Mouse (Mus musculus) megakaryocyte, embryonic 14.5 days (primary cell): ENCODE measurements around the gene Tmem150b. TPM values are rescaled to one million over a fixed set of nuclear protein-coding genes. Genes with fewer than 3 reads are reported as not detected.

Experiments
- H3K27me3 ChIP-seq: replicated peaks from 2 replicates; pipeline ENCODE3; 2012; ENCODE audit warnings: inconsistent platforms
- H3K36me3 ChIP-seq: replicated peaks from 2 replicates; pipeline ENCODE3; 2012; ENCODE audit warnings: low read length, inconsistent platforms, mixed read lengths
- H3K4me1 ChIP-seq: 2 replicates; pipeline ENCODE4 v1.6.1; 2012; ENCODE audit warnings: inconsistent platforms
- H3K4me3 ChIP-seq: replicated peaks from 2 replicates; pipeline ENCODE3; 2012; ENCODE audit warnings: moderate library complexity, mild to moderate bottlenecking, inconsistent platforms
- H3K9me3 ChIP-seq: 2 replicates; pipeline ENCODE4 v1.6.1; 2012; ENCODE audit warnings: inconsistent platforms
- FLI1 ChIP-seq: IDR thresholded peaks from 2 replicates; pipeline ENCODE4 v1.6.1; 2012; ENCODE audit warnings: low read length, inconsistent platforms, mixed read lengths
- GATA1 ChIP-seq: IDR thresholded peaks from 3 replicates; pipeline ENCODE4 v1.6.1; 2012; ENCODE audit warnings: mixed read lengths, low read length, inconsistent platforms, borderline replicate concordance
- polyA plus RNA-seq: library from polyadenylated mRNA; stranded (reverse); fragments of >175 nt; gene quantifications from 2 replicates; pipeline ENCODE4 v1.2.3, GENCODE M21; 2012; ENCODE audit warnings: low replicate concordance; ENCODE audit not compliant: insufficient read depth

Gene Tmem150b
- polyA plus RNA-seq, 1 experiment, result 0.43 TPM

- Histone ChIP-seq H3K36me3 (peaks cover 96% of the 10 kb centered on the region), H3K27me3 (no peaks in the 10 kb centered on the region), H3K9me3 (no peaks in the 10 kb centered on the region), H3K4me1 (peaks cover 93% of the 10 kb centered on the region), H3K4me3 (peak overlapping the region; percentile 64)
- TF ChIP-seq FLI1 (no peak), GATA1 (no peak)
Measured at GRCm38 (mm10) chr7:4746326-4746980, 21.4 kb upstream of the Tmem150b start.

GRCm38 (mm10) chr7:4744886-4745285, 19.8 kb upstream of the Tmem150b start:
- Histone ChIP-seq H3K27me3 (no peaks in the 10 kb centered on the region), H3K4me3 (no peak overlapping the region), H3K36me3 (peaks cover 86% of the 10 kb centered on the region), H3K4me1 (peaks cover 87% of the 10 kb centered on the region), H3K9me3 (no peaks in the 10 kb centered on the region)
- TF ChIP-seq GATA1, result no peak

GRCm38 (mm10) chr7:4743354-4743753, 18.3 kb upstream of the Tmem150b start:
- H3K4me3 ChIP-seq, result peak overlapping the region; percentile 59
- TF ChIP-seq FLI1 (no peak), GATA1 (no peak)
- H3K9me3 ChIP-seq, result no peaks in the 10 kb centered on the region
- H3K27me3 ChIP-seq, result no peaks in the 10 kb centered on the region
- H3K36me3 ChIP-seq, result peaks cover 72% of the 10 kb centered on the region
- H3K4me1 ChIP-seq, result peaks cover 83% of the 10 kb centered on the region

GRCm38 (mm10) chr7:4742482-4742819, 17.4 kb upstream of the Tmem150b start:
- Histone ChIP-seq H3K36me3 (peaks cover 63% of the 10 kb centered on the region), H3K4me1 (peaks cover 74% of the 10 kb centered on the region), H3K9me3 (no peaks in the 10 kb centered on the region), H3K27me3 (no peaks in the 10 kb centered on the region), H3K4me3 (peak overlapping the region; percentile 59)
- TF ChIP-seq GATA1 (no peak), FLI1 (no peak)

- no peaks in the 10 kb centered on the region for H3K9me3 ChIP-seq
- no peak for TF ChIP-seq FLI1
- no peak for TF ChIP-seq GATA1
- peaks cover 58% of the 10 kb centered on the region for H3K36me3 ChIP-seq
- H3K4me3 ChIP-seq, result peak overlapping the region; percentile 94
- no peaks in the 10 kb centered on the region for H3K27me3 ChIP-seq
- H3K4me1 ChIP-seq, result peaks cover 68% of the 10 kb centered on the region
Measured at GRCm38 (mm10) chr7:4741672-4742481, 16.8 kb upstream of the Tmem150b start.

- TF ChIP-seq GATA1 (no peak), FLI1 (no peak)
- no peaks in the 10 kb centered on the region for H3K9me3 ChIP-seq
- peaks cover 61% of the 10 kb centered on the region for H3K4me1 ChIP-seq
- H3K4me3 ChIP-seq, result peak overlapping the region; percentile 94
- H3K36me3 ChIP-seq, result peaks cover 50% of the 10 kb centered on the region
- H3K27me3 ChIP-seq, result no peaks in the 10 kb centered on the region
Measured at GRCm38 (mm10) chr7:4741151-4741550, 16.1 kb upstream of the Tmem150b start.

- no peak for TF ChIP-seq GATA1
- no peak for TF ChIP-seq FLI1
- H3K4me1 ChIP-seq, result peaks cover 53% of the 10 kb centered on the region
Measured at GRCm38 (mm10) chr7:4740309-4740727, 15.3 kb upstream of the Tmem150b start.

GRCm38 (mm10) chr7:4739544-4740275, 14.7 kb upstream of the Tmem150b start, which contains the start of gene Kmt5c:
TSS of gene Kmt5c (plus strand) at chr7:4740115.
- TF ChIP-seq GATA1 (no peak), FLI1 (no peak)
- Histone ChIP-seq H3K4me3 (peak within 1 kb of the TSS; percentile 94), H3K27me3 (no peaks in the 10 kb centered on the region), H3K9me3 (no peaks in the 10 kb centered on the region), H3K4me1 (peaks cover 48% of the 10 kb centered on the region), H3K36me3 (peaks cover 36% of the 10 kb centered on the region)

More at GRCm38 (mm10) chr7:4740309-4740727, 15.3 kb upstream of the Tmem150b start:
- Histone ChIP-seq H3K4me3 (peak overlapping the region; percentile 94), H3K36me3 (peaks cover 42% of the 10 kb centered on the region), H3K27me3 (no peaks in the 10 kb centered on the region), H3K9me3 (no peaks in the 10 kb centered on the region)

- no peaks in the 10 kb centered on the region for H3K9me3 ChIP-seq
- peak overlapping the region; percentile 94 for H3K4me3 ChIP-seq
- H3K4me1 ChIP-seq, result peaks cover 42% of the 10 kb centered on the region
- TF ChIP-seq GATA1, result no peak
- no peaks in the 10 kb centered on the region for H3K27me3 ChIP-seq
- H3K36me3 ChIP-seq, result peaks cover 30% of the 10 kb centered on the region
Measured at GRCm38 (mm10) chr7:4739041-4739543, 14.0 kb upstream of the Tmem150b start.

GRCm38 (mm10) chr7:4732968-4733392, 7.9 kb upstream of the Tmem150b start:
- Histone ChIP-seq H3K4me3 (no peak overlapping the region), H3K36me3 (no peaks in the 10 kb centered on the region), H3K27me3 (no peaks in the 10 kb centered on the region), H3K9me3 (no peaks in the 10 kb centered on the region), H3K4me1 (peaks cover 12% of the 10 kb centered on the region)
- TF ChIP-seq GATA1, result no peak
- no peak for TF ChIP-seq FLI1
